In genomic region chr10:52381845-52382591, GRCm38 (mm10) we compare ENCODE assay signal across 8 mouse cellular contexts. TPM values are rescaled to one million over a fixed set of nuclear protein-coding genes. Genes with fewer than 3 reads are reported as not detected.
DNase-seq lines count a peak whose midpoint lies in the region; ATAC-seq and TF ChIP-seq lines count a peak whose summit lies in the region.

Gene Gopc, minus strand, starts transcription at chr10:52382124.

- TF ChIP-seq CTCF in cortical plate, adult 2 months (IDR thresholded peaks at IDR 0.05; ENCODE audit: extremely low read depth, insufficient read depth, low read length): no peak

- H3K27ac ChIP-seq in cortical plate, adult 2 months (ENCODE audit: insufficient read depth, low read length): peak within 1 kb of the TSS; percentile 85

- peaks cover 3% of the 10 kb centered on the region; the same call in 1 of the 2 replicates for H3K4me1 ChIP-seq in cortical plate, adult 2 months (ENCODE audit: control insufficient read depth, insufficient read depth, low read length)

- peak; percentile 98 for DNase-seq in gastrocnemius, postnatal 10 days
- DNase-seq in induced T-regulatory cell, adult 2 months (ENCODE audit: low read depth): peak; percentile 99
- DNase-seq in left cerebral cortex, adult 9 months (ENCODE audit: low spot score in 2 of 2): peak; percentile 94 to 97
- peak; percentile 98 for DNase-seq in right cerebral cortex, postnatal 14 days
- DNase-seq in urinary bladder, postnatal 36 days (ENCODE audit: low spot score in 2 of 2): peak; percentile 95 to 96

- H3K4me3 ChIP-seq in cortical plate, adult 2 months (ENCODE audit: insufficient read depth, low read length): peak within 1 kb of the TSS; percentile 99

- ATAC-seq in activated CD4-positive, CD25-positive, alpha-beta regulatory T cell, adult 4 months: peak; percentile 85
- ATAC-seq in megakaryocyte progenitor cell, adult 5-6 weeks (replicated peaks; ENCODE audit: poor library complexity): peak; percentile 86

- peak; percentile 87 for TF ChIP-seq POLR2A in cortical plate, adult 2 months (IDR thresholded peaks at IDR 0.05; ENCODE audit: extremely low read depth, insufficient read depth, low read length)

RNA-seq across cellular contexts. Expression of gene Gopc, which starts in this region (rescaled TPM):
- polyA plus RNA-seq in activated CD4-positive, CD25-positive, alpha-beta regulatory T cell, adult 4 months (2017; shearing (Covaris generic)): 1 to 10 TPM; 6.2 to 6.3 TPM
- 22.8 and 23.8 TPM in 2 replicates for polyA plus RNA-seq in cortical plate, adult 2 months (2012; rRNA removed)
- total RNA-seq in gastrocnemius, postnatal 10 days (2021): 10 to 100 TPM; 12.9 to 15.7 TPM
- total RNA-seq in megakaryocyte progenitor cell, adult 5-6 weeks (2015): 14.5 and 17.4 TPM in 2 replicates
- total RNA-seq in megakaryocyte progenitor cell, adult 5-6 weeks (2017): 16.3 and 17.2 TPM in 2 replicates

Comparison
In these comparisons a context has a peak if more than half of its experiments do, and no peak if none do; other contexts are left out.
1. Peak in every context shown above with its lines: DNase-seq, ATAC-seq, H3K4me3 ChIP-seq and H3K27ac ChIP-seq.